Mouse (Mus musculus): ENCODE measurements around the gene Ankrd37. TPM values are rescaled to one million over a fixed set of nuclear protein-coding genes. Genes with fewer than 3 reads are reported as not detected.
A peak's percentile ranks its signal among the peaks of the same experiment; 100 is the strongest.

Gene Ankrd37
- total RNA-seq (2014; rRNA removed) = 4.3 and 13.8 TPM in 2 replicates
- polyA plus RNA-seq (2015; fragmentation: Nextera tagmentation; extraction: Ambion mirVana) = 13.4 and 15.4 TPM in 2 replicates

DNA sequence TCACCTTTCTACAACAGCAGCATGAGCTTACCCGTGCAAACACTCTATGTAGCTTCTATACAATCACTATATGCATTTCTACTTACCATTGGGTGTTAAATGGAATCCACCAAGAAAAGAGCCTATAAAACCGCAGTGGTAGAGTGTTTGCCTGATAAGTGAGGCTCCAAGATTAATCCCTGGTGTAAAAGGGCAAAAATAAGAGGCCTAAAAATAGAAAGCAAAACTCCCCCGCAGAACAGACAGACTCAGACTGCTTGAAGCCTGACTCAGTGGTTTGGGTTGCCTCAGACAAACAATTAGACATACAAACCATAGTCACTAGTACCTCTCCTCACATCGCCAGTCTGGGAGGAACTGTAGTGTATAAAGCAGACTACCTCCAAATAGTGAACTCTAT lies at the start of gene Ankrd37:
TSS of gene Ankrd37 (minus strand) at position 112 of the 400 bp plus-strand sequence.
- H3K27me3 ChIP-seq (ENCODE audit: insufficient read depth, low read length) = no peaks in the 10 kb centered on the region
- TF ChIP-seq CTCF (IDR thresholded peaks at IDR 0.05) = no peak
- 78% methylated on average over 4 of the region's 4 CpGs for WGBS
- H3K9ac ChIP-seq (replicated peaks; ENCODE audit: low read length, poor library complexity, severe bottlenecking) = no peak within 1 kb of the TSS
- no peak within 1 kb of the TSS for H3K4me2 ChIP-seq (ENCODE audit: low read depth, low read length, poor library complexity, severe bottlenecking)
- DNase-seq (ENCODE audit: low spot score) (no peak), ATAC-seq (ENCODE audit: low FRiP score) (no peak)
- H3K36me3 ChIP-seq (ENCODE audit: insufficient read depth, low read length) = no peaks in the 10 kb centered on the region
- H3K27ac ChIP-seq (ENCODE audit: low read depth, low read length) = no peak within 1 kb of the TSS
- H3K9me3 ChIP-seq (ENCODE audit: low read length) = no peaks in the 10 kb centered on the region
- H3K4me3 ChIP-seq (ENCODE audit: low read depth, low read length) = no peak within 1 kb of the TSS
- H3K4me1 ChIP-seq (ENCODE audit: insufficient read depth, low read length) = no peaks in the 10 kb centered on the region

DNA sequence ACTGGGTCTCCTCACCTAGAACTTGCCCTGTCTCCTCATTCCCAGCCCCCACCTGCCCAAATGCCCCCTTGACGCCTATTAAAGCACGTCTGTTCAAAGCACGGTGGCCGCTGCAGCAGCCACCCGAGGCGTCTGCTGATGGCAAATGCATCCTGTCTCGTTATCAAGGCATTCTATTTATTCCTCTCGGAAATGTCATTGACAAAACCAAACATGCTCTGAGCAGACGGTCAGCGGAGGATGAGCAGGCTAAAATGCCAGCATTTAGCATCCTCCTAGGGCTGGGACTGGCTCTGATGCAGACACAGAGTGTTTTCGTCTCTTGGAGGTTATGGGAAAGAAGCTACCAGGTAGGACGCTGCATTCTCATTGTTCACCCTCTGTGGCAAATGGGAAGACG lies 34.8 kb upstream of the Ankrd37 start:
- H3K27ac ChIP-seq (ENCODE audit: low read depth, low read length) = no peak overlapping the region
- no peak overlapping the region for H3K4me2 ChIP-seq (ENCODE audit: low read depth, low read length, poor library complexity, severe bottlenecking)
- H3K4me1 ChIP-seq (ENCODE audit: insufficient read depth, low read length) = no peaks in the 10 kb centered on the region
- H3K36me3 ChIP-seq (ENCODE audit: insufficient read depth, low read length) = peaks cover 23% of the 10 kb centered on the region
- no peak for ATAC-seq (ENCODE audit: low FRiP score)
- no peaks in the 10 kb centered on the region for H3K27me3 ChIP-seq (ENCODE audit: insufficient read depth, low read length)
- no peak overlapping the region for H3K9ac ChIP-seq (replicated peaks; ENCODE audit: low read length, poor library complexity, severe bottlenecking)
- peak; percentile 2 for DNase-seq (ENCODE audit: low spot score)
- H3K4me3 ChIP-seq (ENCODE audit: low read depth, low read length) = no peak overlapping the region
- no peak for TF ChIP-seq CTCF (IDR thresholded peaks at IDR 0.05)
- WGBS = 70% methylated on average over 13 of the region's 13 CpGs
- no peaks in the 10 kb centered on the region for H3K9me3 ChIP-seq (ENCODE audit: low read length)

DNA sequence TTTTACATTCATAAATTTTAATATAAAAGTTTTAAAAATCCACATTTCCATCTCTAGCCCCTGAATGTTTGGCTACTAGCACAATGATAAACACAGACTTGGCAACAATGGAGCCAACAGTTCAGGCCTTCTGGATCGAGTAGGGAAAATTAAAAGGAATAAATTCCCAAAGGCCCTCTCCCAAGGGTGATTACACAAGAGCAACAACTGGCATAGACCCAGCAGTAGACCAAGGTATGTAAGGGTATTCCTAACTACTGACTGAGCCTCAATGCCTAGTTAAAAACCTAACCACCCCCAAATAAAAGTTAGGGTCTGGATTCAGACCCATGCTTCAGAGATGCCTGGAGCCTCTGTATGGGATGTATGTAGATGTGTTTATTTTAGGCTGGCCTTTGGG lies 34.2 kb upstream of the Ankrd37 start:
- peaks cover 21% of the 10 kb centered on the region for H3K36me3 ChIP-seq (ENCODE audit: insufficient read depth, low read length)
- H3K27me3 ChIP-seq (ENCODE audit: insufficient read depth, low read length) = no peaks in the 10 kb centered on the region
- DNase-seq (ENCODE audit: low spot score) (no peak), ATAC-seq (ENCODE audit: low FRiP score) (no peak)
- no peak overlapping the region for H3K4me3 ChIP-seq (ENCODE audit: low read depth, low read length)
- no peak overlapping the region for H3K27ac ChIP-seq (ENCODE audit: low read depth, low read length)
- no peak for TF ChIP-seq CTCF (IDR thresholded peaks at IDR 0.05)
- no peaks in the 10 kb centered on the region for H3K9me3 ChIP-seq (ENCODE audit: low read length)
- H3K4me2 ChIP-seq (ENCODE audit: low read depth, low read length, poor library complexity, severe bottlenecking) = no peak overlapping the region
- H3K4me1 ChIP-seq (ENCODE audit: insufficient read depth, low read length) = no peaks in the 10 kb centered on the region
- 63% methylated on average over 1 of the region's 1 CpGs for WGBS
- H3K9ac ChIP-seq (replicated peaks; ENCODE audit: low read length, poor library complexity, severe bottlenecking) = no peak overlapping the region

DNA sequence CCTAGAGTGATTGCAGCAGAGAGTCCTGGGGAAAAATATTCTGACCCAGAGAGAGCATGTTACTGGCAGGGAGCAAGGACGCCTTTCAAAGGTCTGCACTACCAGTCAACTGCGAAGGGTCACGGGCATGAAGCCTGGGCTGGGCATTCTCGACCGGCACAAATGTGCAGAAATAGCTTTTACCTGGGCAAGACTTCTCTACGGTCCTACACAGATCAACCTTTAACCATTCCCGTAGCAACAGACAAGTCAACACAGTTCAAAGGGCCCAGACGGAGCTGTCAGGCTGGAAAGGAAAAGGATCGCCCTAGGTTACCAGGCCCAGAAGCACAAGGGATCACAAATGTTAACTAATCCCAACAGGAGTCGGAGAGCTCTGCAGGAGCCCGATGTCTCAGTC lies 30.7 kb upstream of the Ankrd37 start:
- WGBS = 64% methylated on average over 11 of the region's 11 CpGs
- no peak for DNase-seq (ENCODE audit: low spot score)

DNA sequence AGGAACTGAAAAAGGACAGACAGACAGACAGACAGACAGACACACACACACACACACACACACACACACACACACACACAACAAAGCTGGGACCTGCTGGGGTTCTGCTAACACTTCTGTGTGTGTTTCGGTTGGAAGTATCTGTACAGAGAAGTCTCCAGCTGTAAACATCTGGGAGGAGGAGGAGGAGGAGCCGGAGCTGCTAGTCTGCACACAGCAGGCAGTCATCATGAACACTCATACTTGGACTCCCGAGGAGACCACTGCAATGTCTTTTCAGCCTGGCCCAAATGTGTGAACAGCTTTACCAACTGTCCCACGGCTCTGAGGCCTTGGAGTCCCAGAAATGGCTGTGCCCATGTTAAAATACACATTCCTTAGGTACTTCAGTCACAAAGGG lies 18.9 kb upstream of the Ankrd37 start:
- H3K36me3 ChIP-seq (ENCODE audit: insufficient read depth, low read length) = no peaks in the 10 kb centered on the region
- H3K27ac ChIP-seq (ENCODE audit: low read depth, low read length) = no peak overlapping the region
- H3K9ac ChIP-seq (replicated peaks; ENCODE audit: low read length, poor library complexity, severe bottlenecking) = no peak overlapping the region
- TF ChIP-seq CTCF (IDR thresholded peaks at IDR 0.05) = no peak
- H3K27me3 ChIP-seq (ENCODE audit: insufficient read depth, low read length) = no peaks in the 10 kb centered on the region
- H3K4me1 ChIP-seq (ENCODE audit: insufficient read depth, low read length) = no peaks in the 10 kb centered on the region
- ATAC-seq (ENCODE audit: low FRiP score) (no peak), DNase-seq (ENCODE audit: low spot score) (no peak)
- no peak overlapping the region for H3K4me3 ChIP-seq (ENCODE audit: low read depth, low read length)
- H3K9me3 ChIP-seq (ENCODE audit: low read length) = no peaks in the 10 kb centered on the region
- 68% methylated on average over 4 of the region's 4 CpGs for WGBS
- H3K4me2 ChIP-seq (ENCODE audit: low read depth, low read length, poor library complexity, severe bottlenecking) = no peak overlapping the region

More for the DNA sequence above, 30.7 kb upstream of the Ankrd37 start:
- Histone ChIP-seq H3K4me3 (ENCODE audit: low read depth, low read length) (no peak overlapping the region), H3K9me3 (ENCODE audit: low read length) (no peaks in the 10 kb centered on the region), H3K27me3 (ENCODE audit: insufficient read depth, low read length) (no peaks in the 10 kb centered on the region), H3K4me1 (ENCODE audit: insufficient read depth, low read length) (no peaks in the 10 kb centered on the region), H3K9ac (replicated peaks; ENCODE audit: low read length, poor library complexity, severe bottlenecking) (no peak overlapping the region), H3K27ac (ENCODE audit: low read depth, low read length) (no peak overlapping the region), H3K36me3 (ENCODE audit: insufficient read depth, low read length) (peaks cover 13% of the 10 kb centered on the region), H3K4me2 (ENCODE audit: low read depth, low read length, poor library complexity, severe bottlenecking) (no peak overlapping the region)
- no peak for ATAC-seq (ENCODE audit: low FRiP score)
- no peak for TF ChIP-seq CTCF (IDR thresholded peaks at IDR 0.05)

DNA sequence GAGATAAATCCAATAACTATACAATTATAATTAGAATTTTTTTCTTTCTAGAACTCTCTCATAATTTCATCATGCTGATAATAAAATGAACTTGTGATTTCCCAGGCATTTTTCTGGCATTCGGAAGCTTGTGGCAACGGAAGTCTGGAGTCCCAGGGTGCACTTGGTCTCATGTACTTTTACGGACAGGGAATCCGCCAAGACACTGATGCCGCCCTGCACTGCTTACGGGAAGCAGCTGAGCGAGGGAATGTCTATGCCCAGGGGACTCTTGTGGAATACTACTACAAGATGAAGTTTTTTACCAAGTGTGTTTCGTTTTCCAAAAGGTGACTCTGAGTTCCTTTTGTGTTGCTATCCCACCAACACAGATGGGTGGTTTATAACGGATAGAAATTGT lies 17.3 kb upstream of the Ankrd37 start:
- Histone ChIP-seq H3K4me1 (ENCODE audit: insufficient read depth, low read length) (no peaks in the 10 kb centered on the region), H3K27ac (ENCODE audit: low read depth, low read length) (no peak overlapping the region), H3K27me3 (ENCODE audit: insufficient read depth, low read length) (no peaks in the 10 kb centered on the region), H3K36me3 (ENCODE audit: insufficient read depth, low read length) (no peaks in the 10 kb centered on the region), H3K4me2 (ENCODE audit: low read depth, low read length, poor library complexity, severe bottlenecking) (no peak overlapping the region), H3K9ac (replicated peaks; ENCODE audit: low read length, poor library complexity, severe bottlenecking) (no peak overlapping the region), H3K4me3 (ENCODE audit: low read depth, low read length) (no peak overlapping the region), H3K9me3 (ENCODE audit: low read length) (no peaks in the 10 kb centered on the region)
- DNase-seq (ENCODE audit: low spot score) (no peak), ATAC-seq (ENCODE audit: low FRiP score) (no peak)
- WGBS = 95% methylated on average over 9 of the region's 9 CpGs
- no peak for TF ChIP-seq CTCF (IDR thresholded peaks at IDR 0.05)
